Mouse (Mus musculus): ENCODE measurements around the gene 4930432M17Rik. TPM values are rescaled to one million over a fixed set of nuclear protein-coding genes. Genes with fewer than 3 reads are reported as not detected.

Gene 4930432M17Rik
- polyA plus RNA-seq, 2 experiments = not detected

GRCm38 (mm10) chr3:121686408-121686911, 15.9 kb downstream of the 4930432M17Rik start:
- H3K27me3 ChIP-seq (ENCODE audit: control insufficient read depth, insufficient read depth, low read length) = no peaks in the 10 kb centered on the region
- 61% methylated on average over 4 of the region's 4 CpGs for WGBS (ENCODE audit: insufficient replicate concordance)
- H3K4me2 ChIP-seq (ENCODE audit: low read depth) = no peak overlapping the region
- TF ChIP-seq EP300 (IDR thresholded peaks at IDR 0.05; ENCODE audit: low read depth) = no peak
- no peak for TF ChIP-seq CTCF (IDR thresholded peaks at IDR 0.05; ENCODE audit: low read depth)
- no peaks in the 10 kb centered on the region for H3K36me3 ChIP-seq (replicated peaks; ENCODE audit: control insufficient read depth, insufficient read depth, low read depth)
- ATAC-seq (ENCODE audit: insufficient read depth) (no peak), DNase-seq (ENCODE audit: low read depth in 3 of 3, low spot score in 3 of 3) (no peak)
- H3K27ac ChIP-seq = no peak overlapping the region
- H3K4me3 ChIP-seq (ENCODE audit: insufficient read depth in 1 of 2, low read depth in 2 of 2, low read length in 2 of 2) = no peak overlapping the region
- no peak overlapping the region for H3K9ac ChIP-seq (replicated peaks)
- H3K4me1 ChIP-seq (replicated peaks; ENCODE audit: control insufficient read depth in 2 of 2, insufficient read depth in 2 of 2, low read length in 1 of 2) = peaks cover 0 to 4% of the 10 kb centered on the region in 2 experiments; a peak in 2 of 4 replicates
- no peaks in the 10 kb centered on the region for H3K9me3 ChIP-seq (ENCODE audit: control insufficient read depth, low read length)

DNA sequence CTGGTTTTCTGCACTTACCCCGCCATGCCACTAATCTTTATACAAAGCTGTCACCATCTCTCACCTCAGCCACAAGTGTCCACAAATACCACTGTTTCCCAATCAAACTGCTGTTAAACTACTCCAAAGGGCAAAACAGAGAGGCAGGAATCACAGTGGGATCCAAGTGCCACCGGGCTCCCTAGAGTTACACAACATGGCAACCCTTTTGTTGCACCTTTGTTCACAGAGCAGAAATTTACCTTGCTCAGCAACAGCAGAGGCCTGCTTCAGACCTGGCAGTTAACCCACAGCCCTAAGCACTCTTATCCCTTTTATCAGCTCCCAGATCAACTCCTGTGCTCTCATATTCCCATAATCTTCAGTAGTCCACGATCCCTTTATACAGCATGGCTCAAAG, 17.2 kb downstream of the 4930432M17Rik start:
- H3K4me1 ChIP-seq (replicated peaks; ENCODE audit: control insufficient read depth in 2 of 2, insufficient read depth in 2 of 2, low read length in 1 of 2) = peaks cover 0 to 4% of the 10 kb centered on the region in 2 experiments; a peak in 2 of 4 replicates
- no peak overlapping the region for H3K27ac ChIP-seq
- no peak overlapping the region for H3K4me3 ChIP-seq (ENCODE audit: insufficient read depth in 1 of 2, low read depth in 2 of 2, low read length in 2 of 2)
- H3K36me3 ChIP-seq (replicated peaks; ENCODE audit: control insufficient read depth, insufficient read depth, low read depth) = no peaks in the 10 kb centered on the region
- no peak for TF ChIP-seq EP300 (IDR thresholded peaks at IDR 0.05; ENCODE audit: low read depth)
- H3K9ac ChIP-seq (replicated peaks) = no peak overlapping the region
- DNase-seq (ENCODE audit: low read depth in 3 of 3, low spot score in 3 of 3) (no peak), ATAC-seq (ENCODE audit: insufficient read depth) (no peak)
- H3K4me2 ChIP-seq (ENCODE audit: low read depth) = no peak overlapping the region
- no peaks in the 10 kb centered on the region for H3K27me3 ChIP-seq (ENCODE audit: control insufficient read depth, insufficient read depth, low read length)
- 53% methylated on average over 3 of the region's 3 CpGs for WGBS (ENCODE audit: insufficient replicate concordance)
- H3K9me3 ChIP-seq (ENCODE audit: control insufficient read depth, low read length) = no peaks in the 10 kb centered on the region

GRCm38 (mm10) chr3:121689029-121689428, 18.5 kb downstream of the 4930432M17Rik start:
- Histone ChIP-seq H3K9ac (replicated peaks) (no peak overlapping the region), H3K4me1 (replicated peaks; ENCODE audit: control insufficient read depth in 2 of 2, insufficient read depth in 2 of 2, low read length in 1 of 2) (peaks cover 0 to 4% of the 10 kb centered on the region in 2 experiments; a peak in 2 of 4 replicates), H3K27ac (no peak overlapping the region), H3K9me3 (ENCODE audit: control insufficient read depth, low read length) (no peaks in the 10 kb centered on the region), H3K4me2 (ENCODE audit: low read depth) (no peak overlapping the region), H3K27me3 (ENCODE audit: control insufficient read depth, insufficient read depth, low read length) (no peaks in the 10 kb centered on the region), H3K4me3 (ENCODE audit: insufficient read depth in 1 of 2, low read depth in 2 of 2, low read length in 2 of 2) (no peak overlapping the region), H3K36me3 (replicated peaks; ENCODE audit: control insufficient read depth, insufficient read depth, low read depth) (no peaks in the 10 kb centered on the region)
- 25% methylated on average over 5 of the region's 5 CpGs for WGBS (ENCODE audit: insufficient replicate concordance)
- ATAC-seq (ENCODE audit: insufficient read depth) = no peak
- no peak for DNase-seq (ENCODE audit: low read depth in 3 of 3, low spot score in 3 of 3)
- TF ChIP-seq CTCF (IDR thresholded peaks at IDR 0.05; ENCODE audit: low read depth) = no peak
- no peak for TF ChIP-seq EP300 (IDR thresholded peaks at IDR 0.05; ENCODE audit: low read depth)

- DNase-seq (ENCODE audit: low read depth in 3 of 3, low spot score in 3 of 3) (no peak), ATAC-seq (ENCODE audit: insufficient read depth) (no peak)
- H3K4me3 ChIP-seq (ENCODE audit: insufficient read depth in 1 of 2, low read depth in 2 of 2, low read length in 2 of 2) = no peak overlapping the region
- no peak overlapping the region for H3K27ac ChIP-seq
- no peaks in the 10 kb centered on the region for H3K36me3 ChIP-seq (replicated peaks; ENCODE audit: control insufficient read depth, insufficient read depth, low read depth)
- no peaks in the 10 kb centered on the region for H3K27me3 ChIP-seq (ENCODE audit: control insufficient read depth, insufficient read depth, low read length)
- H3K9me3 ChIP-seq (ENCODE audit: control insufficient read depth, low read length) = no peaks in the 10 kb centered on the region
- no peak overlapping the region for H3K4me2 ChIP-seq (ENCODE audit: low read depth)
- 33% methylated on average over 3 of the region's 3 CpGs for WGBS (ENCODE audit: insufficient replicate concordance)
- no peak overlapping the region for H3K9ac ChIP-seq (replicated peaks)
- peaks cover 0 to 4% of the 10 kb centered on the region in 2 experiments; a peak in 2 of 4 replicates for H3K4me1 ChIP-seq (replicated peaks; ENCODE audit: control insufficient read depth in 2 of 2, insufficient read depth in 2 of 2, low read length in 1 of 2)
- TF ChIP-seq CTCF (IDR thresholded peaks at IDR 0.05; ENCODE audit: low read depth) (no peak), EP300 (IDR thresholded peaks at IDR 0.05; ENCODE audit: low read depth) (no peak)
These were observed 19.1 kb downstream of the 4930432M17Rik start for GRCm38 (mm10) chr3:121689697-121690096.

DNA sequence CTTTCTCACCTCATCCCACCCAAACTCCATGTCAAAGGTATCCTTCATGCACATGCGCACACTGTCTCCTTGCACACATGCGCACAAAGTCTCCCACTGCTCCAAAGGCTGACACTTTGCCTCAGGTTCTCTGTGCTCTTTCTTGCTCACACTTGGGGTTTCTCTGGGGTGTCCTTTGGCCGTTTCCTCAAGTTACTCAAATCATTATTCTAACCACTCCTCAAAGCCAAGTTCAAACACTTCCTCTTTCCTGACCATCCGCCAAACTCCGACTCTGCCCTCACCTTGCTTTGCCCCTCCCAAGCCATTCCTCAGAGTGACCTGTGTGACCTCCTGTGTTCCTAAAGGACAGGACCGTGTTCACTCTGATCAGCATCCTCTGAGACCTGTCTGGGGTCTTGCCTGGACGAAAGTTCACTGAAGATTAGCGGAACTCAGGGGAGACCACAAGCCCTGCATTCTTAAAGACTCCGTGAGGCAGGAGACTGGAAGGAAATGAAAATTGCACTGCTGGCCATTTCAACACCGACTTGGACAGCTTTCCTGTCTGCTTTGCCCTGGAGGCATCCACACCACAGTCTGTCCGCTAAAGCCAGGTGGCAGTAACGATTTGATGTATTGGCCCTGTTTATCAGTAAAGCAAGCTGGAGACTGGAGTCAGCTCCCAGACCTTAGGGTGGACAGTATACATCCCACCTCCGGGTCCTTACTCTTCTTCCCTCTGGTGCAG, 22.6 kb downstream of the 4930432M17Rik start:
- DNase-seq (ENCODE audit: low read depth in 3 of 3, low spot score in 3 of 3) = no peak
- Histone ChIP-seq H3K4me1 (replicated peaks; ENCODE audit: control insufficient read depth in 2 of 2, insufficient read depth in 2 of 2, low read length in 1 of 2) (peaks cover 0 to 4% of the 10 kb centered on the region in 2 experiments; a peak in 2 of 4 replicates), H3K27ac (no peak overlapping the region), H3K27me3 (ENCODE audit: control insufficient read depth, insufficient read depth, low read length) (no peaks in the 10 kb centered on the region), H3K9ac (replicated peaks) (no peak overlapping the region), H3K9me3 (ENCODE audit: control insufficient read depth, low read length) (no peaks in the 10 kb centered on the region), H3K4me2 (ENCODE audit: low read depth) (no peak overlapping the region), H3K4me3 (ENCODE audit: insufficient read depth in 1 of 2, low read depth in 2 of 2, low read length in 2 of 2) (no peak overlapping the region), H3K36me3 (replicated peaks; ENCODE audit: control insufficient read depth, insufficient read depth, low read depth) (no peaks in the 10 kb centered on the region)
- WGBS (ENCODE audit: insufficient replicate concordance) = 34% methylated on average over 13 of the region's 13 CpGs
- TF ChIP-seq CTCF (IDR thresholded peaks at IDR 0.05; ENCODE audit: low read depth) = no peak
- ATAC-seq (ENCODE audit: insufficient read depth) = no peak
